Mouse (Mus musculus): ENCODE measurements around the gene Il15ra. TPM values are rescaled to one million over a fixed set of nuclear protein-coding genes. Genes with fewer than 3 reads are reported as not detected.

Gene Il15ra
- polyA plus RNA-seq, 1 experiment from 2014 or later, result 0.80 TPM

- H3K4me2 ChIP-seq (ENCODE audit: low read length), result no peak overlapping the region
- H3K27ac ChIP-seq (ENCODE audit: low read length), result no peak overlapping the region
- 90% methylated on average over 9 of the region's 9 CpGs for WGBS
- ATAC-seq, result no peak
- H3K9ac ChIP-seq (replicated peaks; ENCODE audit: low read depth, low read length), result no peak overlapping the region
- H3K4me1 ChIP-seq (replicated peaks; ENCODE audit: control insufficient read depth, insufficient read depth, low read length), result no peaks in the 10 kb centered on the region
- H3K4me3 ChIP-seq (replicated peaks; ENCODE audit: low read length), result no peak overlapping the region
- no peaks in the 10 kb centered on the region for H3K9me3 ChIP-seq (ENCODE audit: control insufficient read depth, low read length)
- no peaks in the 10 kb centered on the region for H3K27me3 ChIP-seq (replicated peaks; ENCODE audit: control insufficient read depth, insufficient read depth, low read length)
- H3K36me3 ChIP-seq (ENCODE audit: control insufficient read depth, insufficient read depth), result no peaks in the 10 kb centered on the region
Observed at GRCm38 (mm10) chr2:11722564-11722963, 17.5 kb downstream of the Il15ra start.

- Histone ChIP-seq H3K4me2 (ENCODE audit: low read length) (no peak overlapping the region), H3K27me3 (replicated peaks; ENCODE audit: control insufficient read depth, insufficient read depth, low read length) (no peaks in the 10 kb centered on the region), H3K4me1 (replicated peaks; ENCODE audit: control insufficient read depth, insufficient read depth, low read length) (no peaks in the 10 kb centered on the region), H3K36me3 (ENCODE audit: control insufficient read depth, insufficient read depth) (no peaks in the 10 kb centered on the region), H3K9ac (replicated peaks; ENCODE audit: low read depth, low read length) (no peak overlapping the region), H3K4me3 (replicated peaks; ENCODE audit: low read length) (no peak overlapping the region), H3K27ac (ENCODE audit: low read length) (no peak overlapping the region), H3K9me3 (ENCODE audit: control insufficient read depth, low read length) (no peaks in the 10 kb centered on the region)
- ATAC-seq, result no peak; the same call in 1 of the 2 replicates
- WGBS, result 79% methylated on average over 5 of the region's 5 CpGs
Observed at GRCm38 (mm10) chr2:11727574-11727973, 22.5 kb downstream of the Il15ra start.

- H3K4me2 ChIP-seq (ENCODE audit: low read length), result no peak overlapping the region
- WGBS, result 59% methylated on average over 3 of the region's 3 CpGs
- H3K9me3 ChIP-seq (ENCODE audit: control insufficient read depth, low read length), result no peaks in the 10 kb centered on the region
- no peaks in the 10 kb centered on the region for H3K27me3 ChIP-seq (replicated peaks; ENCODE audit: control insufficient read depth, insufficient read depth, low read length)
- no peak for ATAC-seq
- H3K4me1 ChIP-seq (replicated peaks; ENCODE audit: control insufficient read depth, insufficient read depth, low read length), result no peaks in the 10 kb centered on the region
- H3K36me3 ChIP-seq (ENCODE audit: control insufficient read depth, insufficient read depth), result no peaks in the 10 kb centered on the region
- H3K4me3 ChIP-seq (replicated peaks; ENCODE audit: low read length), result no peak overlapping the region
- no peak overlapping the region for H3K27ac ChIP-seq (ENCODE audit: low read length)
- no peak overlapping the region for H3K9ac ChIP-seq (replicated peaks; ENCODE audit: low read depth, low read length)
Observed at GRCm38 (mm10) chr2:11729091-11729490, 24.0 kb downstream of the Il15ra start.

- no peak overlapping the region for H3K27ac ChIP-seq (ENCODE audit: low read length)
- WGBS, result 66% methylated on average over 5 of the region's 5 CpGs
- H3K4me1 ChIP-seq (replicated peaks; ENCODE audit: control insufficient read depth, insufficient read depth, low read length), result no peaks in the 10 kb centered on the region
- no peaks in the 10 kb centered on the region; the same call in 1 of the 2 replicates for H3K36me3 ChIP-seq (ENCODE audit: control insufficient read depth, insufficient read depth)
- no peak overlapping the region for H3K9ac ChIP-seq (replicated peaks; ENCODE audit: low read depth, low read length)
- H3K4me2 ChIP-seq (ENCODE audit: low read length), result no peak overlapping the region
- no peaks in the 10 kb centered on the region for H3K27me3 ChIP-seq (replicated peaks; ENCODE audit: control insufficient read depth, insufficient read depth, low read length)
- H3K4me3 ChIP-seq (replicated peaks; ENCODE audit: low read length), result no peak overlapping the region
- H3K9me3 ChIP-seq (ENCODE audit: control insufficient read depth, low read length), result no peaks in the 10 kb centered on the region
- no peak for ATAC-seq
Observed at GRCm38 (mm10) chr2:11732978-11733377, 27.9 kb downstream of the Il15ra start.

- no peak for ATAC-seq
- H3K4me2 ChIP-seq (ENCODE audit: low read length), result no peak overlapping the region
- H3K9ac ChIP-seq (replicated peaks; ENCODE audit: low read depth, low read length), result no peak overlapping the region
- H3K27ac ChIP-seq (ENCODE audit: low read length), result no peak overlapping the region
- 88% methylated on average over 6 of the region's 6 CpGs for WGBS
- no peaks in the 10 kb centered on the region for H3K4me1 ChIP-seq (replicated peaks; ENCODE audit: control insufficient read depth, insufficient read depth, low read length)
- H3K27me3 ChIP-seq (replicated peaks; ENCODE audit: control insufficient read depth, insufficient read depth, low read length), result no peaks in the 10 kb centered on the region
- no peaks in the 10 kb centered on the region for H3K9me3 ChIP-seq (ENCODE audit: control insufficient read depth, low read length)
- no peak overlapping the region for H3K4me3 ChIP-seq (replicated peaks; ENCODE audit: low read length)
- H3K36me3 ChIP-seq (ENCODE audit: control insufficient read depth, insufficient read depth), result peaks cover 8% of the 10 kb centered on the region
Observed at GRCm38 (mm10) chr2:11735853-11736252, 30.8 kb downstream of the Il15ra start.

- Histone ChIP-seq H3K9ac (replicated peaks; ENCODE audit: low read depth, low read length) (no peak overlapping the region), H3K4me1 (replicated peaks; ENCODE audit: control insufficient read depth, insufficient read depth, low read length) (no peaks in the 10 kb centered on the region), H3K27me3 (replicated peaks; ENCODE audit: control insufficient read depth, insufficient read depth, low read length) (no peaks in the 10 kb centered on the region), H3K4me2 (ENCODE audit: low read length) (no peak overlapping the region), H3K36me3 (ENCODE audit: control insufficient read depth, insufficient read depth) (peaks cover 27% of the 10 kb centered on the region), H3K4me3 (replicated peaks; ENCODE audit: low read length) (no peak overlapping the region), H3K27ac (ENCODE audit: low read length) (no peak overlapping the region), H3K9me3 (ENCODE audit: control insufficient read depth, low read length) (no peaks in the 10 kb centered on the region)
- 95% methylated on average over 3 of the region's 3 CpGs for WGBS
- ATAC-seq, result peak; percentile 29
Observed at GRCm38 (mm10) chr2:11738794-11739193, 33.7 kb downstream of the Il15ra start.

GRCm38 (mm10) chr2:11739516-11740051 lies 34.5 kb downstream of the Il15ra start:
- Histone ChIP-seq H3K27me3 (replicated peaks; ENCODE audit: control insufficient read depth, insufficient read depth, low read length) (no peaks in the 10 kb centered on the region), H3K36me3 (ENCODE audit: control insufficient read depth, insufficient read depth) (peaks cover 30% of the 10 kb centered on the region), H3K4me2 (ENCODE audit: low read length) (no peak overlapping the region), H3K9me3 (ENCODE audit: control insufficient read depth, low read length) (no peaks in the 10 kb centered on the region), H3K27ac (ENCODE audit: low read length) (no peak overlapping the region), H3K9ac (replicated peaks; ENCODE audit: low read depth, low read length) (no peak overlapping the region), H3K4me3 (replicated peaks; ENCODE audit: low read length) (no peak overlapping the region), H3K4me1 (replicated peaks; ENCODE audit: control insufficient read depth, insufficient read depth, low read length) (no peaks in the 10 kb centered on the region)
- 98% methylated on average over 4 of the region's 4 CpGs for WGBS
- ATAC-seq, result no peak

GRCm38 (mm10) chr2:11762541-11762940 lies 57.5 kb downstream of the Il15ra start:
- ATAC-seq, result no peak
- H3K36me3 ChIP-seq (ENCODE audit: control insufficient read depth, insufficient read depth), result peaks cover 59% of the 10 kb centered on the region
- H3K4me1 ChIP-seq (replicated peaks; ENCODE audit: control insufficient read depth, insufficient read depth, low read length), result peaks cover 11% of the 10 kb centered on the region
- no peaks in the 10 kb centered on the region for H3K9me3 ChIP-seq (ENCODE audit: control insufficient read depth, low read length)
- no peak overlapping the region for H3K4me2 ChIP-seq (ENCODE audit: low read length)
- H3K27ac ChIP-seq (ENCODE audit: low read length), result no peak overlapping the region
- 93% methylated on average over 4 of the region's 4 CpGs for WGBS
- H3K4me3 ChIP-seq (replicated peaks; ENCODE audit: low read length), result no peak overlapping the region
- no peaks in the 10 kb centered on the region for H3K27me3 ChIP-seq (replicated peaks; ENCODE audit: control insufficient read depth, insufficient read depth, low read length)
- no peak overlapping the region for H3K9ac ChIP-seq (replicated peaks; ENCODE audit: low read depth, low read length)

GRCm38 (mm10) chr2:11765694-11766093 lies 60.6 kb downstream of the Il15ra start:
- no peak overlapping the region for H3K4me2 ChIP-seq (ENCODE audit: low read length)
- H3K9ac ChIP-seq (replicated peaks; ENCODE audit: low read depth, low read length), result no peak overlapping the region
- H3K4me3 ChIP-seq (replicated peaks; ENCODE audit: low read length), result no peak overlapping the region
- H3K27ac ChIP-seq (ENCODE audit: low read length), result no peak overlapping the region
- no peaks in the 10 kb centered on the region for H3K27me3 ChIP-seq (replicated peaks; ENCODE audit: control insufficient read depth, insufficient read depth, low read length)
- 52% methylated on average over 4 of the region's 4 CpGs for WGBS
- H3K36me3 ChIP-seq (ENCODE audit: control insufficient read depth, insufficient read depth), result peaks cover 44% of the 10 kb centered on the region
- peak; percentile 84 for ATAC-seq
- H3K4me1 ChIP-seq (replicated peaks; ENCODE audit: control insufficient read depth, insufficient read depth, low read length), result peaks cover 11% of the 10 kb centered on the region
- H3K9me3 ChIP-seq (ENCODE audit: control insufficient read depth, low read length), result no peaks in the 10 kb centered on the region
